Mouse (Mus musculus) brain, embryonic 14.5 days (tissue): ENCODE measurements around the gene Gm28047. TPM values are rescaled to one million over a fixed set of nuclear protein-coding genes. Genes with fewer than 3 reads are reported as not detected.
"Not testable (repeated sequence)": the region's sequence is repeated elsewhere in the genome, so short reads cannot be mapped to it uniquely, and the experiment has no call there.

Source experiments
- DNase-seq: peaks from one replicate; pipeline ENCODE4 v3.0.0-alpha.2; 2011; ENCODE audit warnings: low read depth
- CTCF ChIP-seq: fragments of 200-500 bp; IDR thresholded peaks from 2 replicates; pipeline ENCODE4 v1.5.1; 2012; ENCODE audit warnings: inconsistent platforms, mild to moderate bottlenecking, moderate library complexity, borderline replicate concordance; ENCODE audit not compliant: insufficient read depth, insufficient read length; ENCODE audit errors: extremely low read depth
- POLR2A ChIP-seq: fragments of 200-500 bp; IDR thresholded peaks from 2 replicates; pipeline ENCODE4 v1.6.1; 2012; ENCODE audit warnings: mild to moderate bottlenecking, inconsistent platforms, borderline replicate concordance; ENCODE audit not compliant: poor library complexity, insufficient read depth, insufficient read length, severe bottlenecking; ENCODE audit errors: extremely low read depth
- polyA plus RNA-seq: library from polyadenylated mRNA; depleted of rRNA; stranded (reverse); fragments of >200 nt; gene quantifications from 2 replicates; pipeline ENCODE4 v1.2.3, GENCODE M21; 2012; rRNA removed

The Gm28047 gene
- not detected in 2 replicates for polyA plus RNA-seq

GRCm38 (mm10) chr15:102624970-102625686, at the start of gene Gm28047, which contains the start of gene Atf7:
TSS of gene Gm28047 (minus strand) at chr15:102625067.
TSS of gene Atf7 (minus strand) at chr15:102625464.
- DNase-seq: peak; percentile 99
- TF ChIP-seq CTCF (no peak), POLR2A (peak; percentile 38; the same call in 1 of the 2 replicates)

- TF ChIP-seq CTCF (no peak), POLR2A (no peak)
- peak; percentile 94 for DNase-seq
Measured at GRCm38 (mm10) chr15:102673548-102673947, 48.7 kb upstream of the Gm28047 start.

GRCm38 (mm10) chr15:102672215-102673071, 47.6 kb upstream of the Gm28047 start, which contains the start of gene Atp5g2:
TSS of gene Atp5g2 (minus strand) at chr15:102672352.
- peak; percentile 77 for DNase-seq
- TF ChIP-seq POLR2A: no peak; the same call in 1 of the 2 replicates
- no peak for TF ChIP-seq CTCF

- no peak; the same call in 1 of the 2 replicates for TF ChIP-seq POLR2A
- no peak for TF ChIP-seq CTCF
- peak; percentile 93 for DNase-seq
Measured at GRCm38 (mm10) chr15:102671721-102672214, 46.9 kb upstream of the Gm28047 start.

GRCm38 (mm10) chr15:102670767-102671575, 46.1 kb upstream of the Gm28047 start:
- peak; percentile 99 for TF ChIP-seq CTCF
- TF ChIP-seq POLR2A: peak; percentile 78
- DNase-seq: peak; percentile 100

GRCm38 (mm10) chr15:102670281-102670680, 45.4 kb upstream of the Gm28047 start:
- DNase-seq: no peak
- TF ChIP-seq CTCF (no peak), POLR2A (no peak)

GRCm38 (mm10) chr15:102669571-102669970, 44.7 kb upstream of the Gm28047 start:
- DNase-seq: no peak
- no peak for TF ChIP-seq CTCF

GRCm38 (mm10) chr15:102665494-102665893, 40.6 kb upstream of the Gm28047 start:
- peak; percentile 69; the same call in 1 of the 2 replicates for TF ChIP-seq CTCF
- TF ChIP-seq POLR2A: no peak

GRCm38 (mm10) chr15:102663825-102664224, 39.0 kb upstream of the Gm28047 start:
- DNase-seq: no peak

More at GRCm38 (mm10) chr15:102665494-102665893, 40.6 kb upstream of the Gm28047 start:
- DNase-seq: peak; percentile 56

GRCm38 (mm10) chr15:102662601-102663000, 37.7 kb upstream of the Gm28047 start:
- not testable (repeated sequence) for DNase-seq

More at GRCm38 (mm10) chr15:102663825-102664224, 39.0 kb upstream of the Gm28047 start:
- no peak for TF ChIP-seq CTCF
- TF ChIP-seq POLR2A: no peak

GRCm38 (mm10) chr15:102657926-102658381, 33.1 kb upstream of the Gm28047 start:
- no peak for TF ChIP-seq CTCF
- no peak for TF ChIP-seq POLR2A
- peak; percentile 25 for DNase-seq

GRCm38 (mm10) chr15:102656658-102657057, 31.8 kb upstream of the Gm28047 start:
- DNase-seq: peak; percentile 80
- TF ChIP-seq CTCF: no peak
- TF ChIP-seq POLR2A: no peak

- not testable (repeated sequence) for DNase-seq
Measured at GRCm38 (mm10) chr15:102651928-102652660, 27.2 kb upstream of the Gm28047 start.
